Mouse (Mus musculus) forebrain, postnatal 0 days (tissue): ENCODE data around the gene Sp1. TPM values are rescaled to one million over a fixed set of nuclear protein-coding genes. Genes with fewer than 3 reads are reported as not detected.
A peak's percentile ranks its signal among the peaks of the same experiment; 100 is the strongest.

Source experiments
- ATAC-seq: fragments of 200-750 bp; cut with Nextera tagmentation; 2 replicates; pipeline ENCODE4 v1.8.0; 2017; ENCODE audit warnings: mild to moderate bottlenecking, moderate library complexity
- DNase-seq: peaks from one replicate; pipeline ENCODE4 v3.0.0-alpha.2; 2015
- H3K27ac ChIP-seq: fragments of 300-500 bp; sonication (generic); 2 replicates; pipeline ENCODE4 v1.5.1; 2014; ENCODE audit warnings: low read depth, mild to moderate bottlenecking, antibody characterized with exemption, low read length, moderate library complexity, mixed read lengths
- H3K27me3 ChIP-seq: fragments of 300-500 bp; sonication (generic); 2 replicates; pipeline ENCODE4 v1.6.1; 2014; ENCODE audit warnings: mild to moderate bottlenecking, low read length, mixed read lengths; ENCODE audit not compliant: insufficient read depth
- H3K36me3 ChIP-seq: fragments of 300-500 bp; sonication (generic); 2 replicates; pipeline ENCODE4 v1.6.1; 2014; ENCODE audit warnings: mild to moderate bottlenecking, moderate library complexity; ENCODE audit not compliant: insufficient read depth
- H3K4me1 ChIP-seq: fragments of 300-500 bp; sonication (generic); 2 replicates; pipeline ENCODE4 v1.6.1; 2014; ENCODE audit warnings: antibody characterized with exemption; ENCODE audit not compliant: insufficient read depth
- H3K4me2 ChIP-seq: fragments of 300-500 bp; sonication (generic); 2 replicates; pipeline ENCODE4 v1.6.1; 2014; ENCODE audit warnings: low read depth, mild to moderate bottlenecking, moderate library complexity
- H3K4me3 ChIP-seq: fragments of 300-500 bp; sonication (generic); 2 replicates; pipeline ENCODE4 v1.5.1; 2014; ENCODE audit warnings: low read depth, low read length, mixed read lengths
- H3K9ac ChIP-seq: fragments of 300-500 bp; sonication (generic); 2 replicates; pipeline ENCODE4 v1.6.1; 2014; ENCODE audit warnings: mild to moderate bottlenecking
- H3K9me3 ChIP-seq: fragments of 300-500 bp; sonication (generic); 2 replicates; pipeline ENCODE4 v1.6.1; 2016; ENCODE audit warnings: low read length
- CTCF ChIP-seq: sonication (generic); IDR thresholded peaks from 2 replicates; pipeline ENCODE4 v1.5.1; 2016; ENCODE audit warnings: antibody characterized with exemption, control low read depth, low read depth
- WGBS: fragments of 180-500 bp; shearing (Covaris S2); extraction: QIAGEN DNeasy Blood & Tissue Kit; methylation state at CpG from one replicate; pipeline ENCODE4 v1.1.7; 2014; 5-methylcytosine and 5-hydroxymethylcytosine counted together
- polyA plus RNA-seq: library from polyadenylated mRNA; unstranded; fragments of >200 nt; fragmentation: Nextera tagmentation; extraction: Ambion mirVana; gene quantifications from 2 replicates; pipeline ENCODE4 v1.2.1, GENCODE M21; 2015
- total RNA-seq: library from RNA; depleted of rRNA; stranded (reverse); fragments of >200 nt; gene quantifications from 2 replicates; pipeline ENCODE4 v1.2.3, GENCODE M21; 2014; rRNA removed

Sp1 gene
- total RNA-seq: 16.4 and 22.5 TPM in 2 replicates
- 2.0 and 2.6 TPM in 2 replicates for polyA plus RNA-seq

DNA sequence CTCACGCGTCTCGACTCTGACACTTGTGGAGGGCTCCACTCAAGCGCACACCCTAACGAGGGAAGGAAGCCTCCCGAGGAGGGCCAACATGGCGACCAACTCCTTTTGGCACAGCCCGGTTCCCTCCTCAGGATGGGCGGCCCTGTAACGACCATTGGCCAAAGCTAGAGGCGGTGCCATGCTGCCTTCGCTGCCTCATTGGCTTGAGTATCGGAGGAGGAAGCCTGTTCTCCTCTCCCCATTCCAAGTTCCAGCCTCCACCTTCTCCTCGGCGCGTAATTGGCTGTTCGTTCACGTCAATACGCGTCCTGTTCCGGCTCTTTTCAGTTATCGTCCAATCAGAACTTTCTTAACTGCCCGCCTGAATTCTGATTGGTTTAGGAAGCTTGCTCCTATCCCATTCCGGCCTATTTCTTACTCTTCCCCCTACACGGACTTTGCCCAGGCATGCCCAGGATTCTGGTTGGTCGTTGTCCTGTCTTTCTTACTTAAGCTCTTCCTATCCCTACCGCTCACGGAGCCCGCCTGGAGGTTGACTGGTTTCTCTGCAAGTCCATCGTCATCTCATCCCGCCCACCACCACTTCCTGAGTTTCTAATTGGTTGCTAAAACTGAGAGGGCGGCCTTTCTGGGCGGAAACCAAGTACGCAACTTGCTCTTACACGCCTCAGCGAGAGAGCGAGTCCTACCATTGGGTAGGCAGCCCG lies at the start of gene Sp1:
TSS of gene Sp1 (plus strand) at position 655 of the 707 bp plus-strand sequence.
- no peaks in the 10 kb centered on the region for H3K27me3 ChIP-seq
- ATAC-seq (peak; percentile 95), DNase-seq (peak; percentile 99)
- H3K27ac ChIP-seq: peak within 1 kb of the TSS; percentile 99
- no peaks in the 10 kb centered on the region for H3K9me3 ChIP-seq
- H3K4me2 ChIP-seq: peak within 1 kb of the TSS; percentile 59
- H3K9ac ChIP-seq: peak within 1 kb of the TSS; percentile 84
- no peak; the same call in 1 of the 2 replicates for TF ChIP-seq CTCF
- peaks cover 21% of the 10 kb centered on the region for H3K4me1 ChIP-seq
- peak within 1 kb of the TSS; percentile 93 for H3K4me3 ChIP-seq
- H3K36me3 ChIP-seq: peaks cover 23% of the 10 kb centered on the region
- 0% methylated on average over 38 of the region's 38 CpGs for WGBS

DNA sequence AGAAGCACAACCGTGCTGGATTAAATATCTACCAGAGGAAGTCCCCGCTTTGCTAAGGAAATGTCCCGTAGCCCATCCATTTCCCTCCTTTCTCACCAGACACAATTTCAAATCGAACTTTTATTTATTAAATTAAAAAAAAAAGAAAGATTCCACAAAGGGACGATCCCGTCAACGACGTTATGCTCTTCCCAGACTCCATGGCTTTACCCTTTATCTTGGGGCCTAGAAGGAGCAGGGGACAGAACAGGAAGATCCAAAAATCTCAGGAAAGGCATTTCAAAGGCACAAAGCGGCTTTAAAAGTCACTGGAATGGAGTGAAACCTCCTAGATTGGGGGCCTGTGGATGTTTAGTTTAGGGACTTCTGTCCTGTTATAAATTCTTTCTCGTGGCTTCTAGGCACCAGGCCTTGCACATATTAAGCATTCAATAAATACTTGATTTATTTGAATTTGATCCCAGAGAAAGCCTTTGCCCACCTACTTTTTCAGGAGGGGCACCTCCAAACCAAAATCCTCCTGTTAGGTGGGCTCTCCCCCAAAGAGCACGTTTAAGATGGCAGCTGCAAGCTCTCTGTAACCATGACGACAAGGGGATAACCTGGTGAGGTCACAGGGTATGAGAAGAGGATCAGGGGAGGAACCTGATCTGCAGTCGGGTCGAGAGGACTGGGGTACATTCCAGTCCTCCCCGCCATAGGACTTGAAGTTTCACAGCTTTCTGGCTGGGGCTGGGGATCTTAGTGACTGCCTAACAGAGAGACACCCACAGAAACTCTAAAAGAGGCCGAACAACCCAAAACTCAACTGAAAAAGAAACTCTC lies 49.2 kb upstream of the Sp1 start:
- Histone ChIP-seq H3K4me1 (no peaks in the 10 kb centered on the region), H3K9me3 (no peaks in the 10 kb centered on the region), H3K36me3 (no peaks in the 10 kb centered on the region), H3K9ac (no peak overlapping the region), H3K27me3 (peaks cover 29% of the 10 kb centered on the region), H3K4me3 (no peak overlapping the region), H3K27ac (no peak overlapping the region), H3K4me2 (0 out of 2 replicates have a peak overlapping the region, but pooled peaks have one; percentile 94)
- no peak for ATAC-seq
- WGBS: 43% methylated on average over 16 of the region's 16 CpGs
- DNase-seq: no peak
- TF ChIP-seq CTCF: no peak

DNA sequence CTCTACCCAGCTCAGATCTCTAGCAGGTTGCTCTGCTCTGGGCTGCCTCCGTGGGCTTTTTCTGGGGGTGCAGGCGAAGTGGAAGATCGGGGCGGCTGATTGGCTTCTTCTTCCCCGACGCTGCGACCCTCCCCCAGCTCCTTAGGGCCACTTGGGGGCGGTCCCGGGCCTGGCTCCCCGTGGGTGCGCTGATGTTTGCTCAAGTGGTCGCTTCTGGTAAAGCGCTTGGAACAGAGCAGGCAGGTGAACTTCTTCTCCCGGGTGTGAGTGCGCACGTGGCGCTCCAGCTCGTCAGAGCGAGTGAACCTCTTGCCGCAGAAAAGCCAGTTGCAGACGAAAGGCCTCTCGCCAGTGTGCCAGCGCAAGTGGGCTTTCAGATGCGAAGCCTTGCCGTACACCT lies 47.8 kb upstream of the Sp1 start:
- peaks cover 29% of the 10 kb centered on the region for H3K27me3 ChIP-seq
- no peaks in the 10 kb centered on the region for H3K9me3 ChIP-seq
- no peak overlapping the region for H3K27ac ChIP-seq
- H3K4me1 ChIP-seq: no peaks in the 10 kb centered on the region
- H3K36me3 ChIP-seq: no peaks in the 10 kb centered on the region
- no peak for DNase-seq
- peak overlapping the region; percentile 23; the same call in 1 of the 2 replicates for H3K4me2 ChIP-seq
- peak; percentile 15; the same call in 1 of the 2 replicates for ATAC-seq
- no peak overlapping the region for H3K4me3 ChIP-seq
- TF ChIP-seq CTCF: peak; percentile 33; the same call in 1 of the 2 replicates
- 2% methylated on average over 25 of the region's 25 CpGs for WGBS
- no peak overlapping the region for H3K9ac ChIP-seq

DNA sequence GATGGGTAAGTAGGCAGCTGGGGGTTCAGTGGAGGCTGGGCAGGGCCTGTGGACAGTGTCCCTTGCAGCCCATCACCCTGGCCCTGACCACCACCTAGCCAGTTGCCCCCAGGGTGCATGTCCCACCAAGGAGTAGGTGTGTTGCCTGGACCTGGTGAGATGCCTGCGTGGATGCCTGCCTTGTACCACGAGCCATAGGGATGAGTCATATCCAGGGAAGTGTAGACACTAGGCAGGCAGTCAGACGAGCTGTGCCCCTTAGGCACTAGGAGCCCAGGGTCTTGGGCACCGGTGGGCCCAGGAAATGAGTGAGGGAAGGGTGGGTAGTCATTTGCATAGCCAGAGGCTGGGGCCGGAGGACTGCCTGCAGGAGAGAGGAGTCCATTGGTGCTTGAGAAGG lies 47.1 kb upstream of the Sp1 start:
- 32% methylated on average over 5 of the region's 5 CpGs for WGBS
- peaks cover 29% of the 10 kb centered on the region for H3K27me3 ChIP-seq
- no peaks in the 10 kb centered on the region for H3K9me3 ChIP-seq
- H3K4me3 ChIP-seq: no peak overlapping the region
- no peaks in the 10 kb centered on the region for H3K36me3 ChIP-seq
- H3K4me2 ChIP-seq: no peak overlapping the region
- no peak overlapping the region for H3K27ac ChIP-seq
- no peaks in the 10 kb centered on the region for H3K4me1 ChIP-seq
- no peak for TF ChIP-seq CTCF
- ATAC-seq: no peak
- no peak overlapping the region for H3K9ac ChIP-seq
- no peak for DNase-seq

DNA sequence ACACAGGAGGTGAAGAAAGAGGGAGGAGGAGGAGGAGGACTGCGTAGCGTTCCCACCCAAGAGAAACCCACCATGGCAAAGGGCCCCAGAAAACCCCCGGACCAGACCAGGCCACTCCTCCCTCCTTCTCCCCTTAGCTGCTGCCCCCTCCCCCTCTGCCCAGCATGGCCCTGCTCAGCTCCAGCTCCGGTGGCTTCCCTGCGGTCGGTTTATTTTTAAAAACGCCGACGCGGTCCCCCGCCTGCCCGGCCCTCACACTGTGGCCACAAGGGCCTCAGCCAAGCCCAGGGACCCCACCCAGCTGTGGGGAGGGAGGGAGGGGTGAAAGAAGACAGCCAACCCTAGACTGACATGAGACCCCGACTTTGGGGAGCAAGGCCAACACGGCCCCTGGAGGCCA lies 43.3 kb upstream of the Sp1 start:
- Histone ChIP-seq H3K9ac (no peak overlapping the region), H3K9me3 (no peaks in the 10 kb centered on the region), H3K4me1 (no peaks in the 10 kb centered on the region), H3K36me3 (no peaks in the 10 kb centered on the region), H3K27me3 (peaks cover 26% of the 10 kb centered on the region), H3K27ac (no peak overlapping the region), H3K4me2 (no peak overlapping the region), H3K4me3 (no peak overlapping the region)
- ATAC-seq (no peak), DNase-seq (no peak)
- TF ChIP-seq CTCF: no peak
- 15% methylated on average over 14 of the region's 14 CpGs for WGBS

DNA sequence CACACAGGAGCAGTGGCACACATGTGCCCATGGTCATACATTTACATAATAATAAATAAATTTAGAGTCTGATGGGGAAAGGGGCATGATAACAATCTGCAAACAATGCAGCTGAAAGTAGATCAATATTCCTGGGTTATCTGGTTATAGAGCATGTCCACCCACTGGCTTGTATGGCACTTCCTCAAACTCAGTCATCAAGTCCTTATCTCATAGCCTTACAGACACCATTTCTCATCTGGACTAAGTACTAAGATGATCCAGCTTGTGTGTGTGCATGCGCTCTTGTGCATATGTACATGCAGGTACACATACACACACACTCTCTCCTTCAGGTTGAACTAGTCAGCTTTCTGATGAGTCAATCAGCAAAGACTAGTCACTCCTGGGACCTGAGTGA lies 41.3 kb upstream of the Sp1 start:
- Histone ChIP-seq H3K27me3 (peaks cover 13% of the 10 kb centered on the region; the same call in 1 of the 2 replicates), H3K27ac (no peak overlapping the region), H3K9ac (no peak overlapping the region), H3K36me3 (no peaks in the 10 kb centered on the region), H3K4me2 (no peak overlapping the region), H3K4me3 (no peak overlapping the region), H3K9me3 (no peaks in the 10 kb centered on the region), H3K4me1 (no peaks in the 10 kb centered on the region)
- WGBS: 97% methylated on average over 1 of the region's 1 CpGs
- ATAC-seq: no peak
- DNase-seq: no peak
- TF ChIP-seq CTCF: no peak
